Mouse (Mus musculus) CH12.LX (cell line): ENCODE results near the gene Nipsnap3b. TPM values are rescaled to one million over a fixed set of nuclear protein-coding genes. Genes with fewer than 3 reads are reported as not detected.

Source experiments
- DNase-seq: peaks from one replicate; pipeline ENCODE4 v3.0.0-alpha.2; 2013; ENCODE audit errors: extremely low read depth
- H3K27ac ChIP-seq: 2 replicates; pipeline ENCODE4 v1.5.1; 2012; ENCODE audit warnings: low read depth, mild to moderate bottlenecking, control low read depth, moderate library complexity; ENCODE audit not compliant: insufficient read depth
- H3K27me3 ChIP-seq: replicated peaks from 2 replicates; pipeline ENCODE3; 2012; ENCODE audit warnings: inconsistent platforms
- H3K36me3 ChIP-seq, 2 experiments: replicated peaks in 1 of 2; 2 replicates each; pipeline versions ENCODE3 to v1.6.1; 2012; ENCODE audit warnings: inconsistent platforms in 1 of 2, low read length in 1 of 2, mild to moderate bottlenecking in 1 of 2, mixed read lengths in 1 of 2, moderate library complexity in 1 of 2; ENCODE audit not compliant: control insufficient read depth in 1 of 2, insufficient read depth in 1 of 2
- H3K4me1 ChIP-seq, 2 experiments: 2 replicates each; pipeline ENCODE4 v1.6.1; 2012; ENCODE audit warnings: inconsistent platforms in 1 of 2, moderate library complexity in 1 of 2; ENCODE audit not compliant: insufficient read depth in 2 of 2, control insufficient read depth in 1 of 2
- H3K4me2 ChIP-seq: 2 replicates; pipeline ENCODE4 v1.6.1; 2012; ENCODE audit warnings: low read depth, mild to moderate bottlenecking, control low read depth; ENCODE audit not compliant: poor library complexity, insufficient read depth, severe bottlenecking
- H3K4me3 ChIP-seq, 3 experiments: fragments of 150-350 bp in 1 of 3; sonication (generic) in 1 of 3; replicated peaks in 1 of 3; 2 replicates each; pipeline versions ENCODE3 to v1.5.1; 2011 to 2012; ENCODE audit warnings: low read depth in 2 of 3, low read length in 2 of 3, mild to moderate bottlenecking in 2 of 3, moderate library complexity in 2 of 3, control low read depth in 1 of 3, improper control_type of control experiment in 1 of 3, inconsistent platforms in 1 of 3, mixed read lengths in 1 of 3; ENCODE audit not compliant: poor library complexity in 1 of 3
- H3K79me2 ChIP-seq: replicated peaks from 2 replicates; pipeline ENCODE4 v1.6.1; 2012; ENCODE audit warnings: mild to moderate bottlenecking, moderate library complexity; ENCODE audit not compliant: control insufficient read depth, poor library complexity, insufficient read depth, severe bottlenecking; ENCODE audit errors: extremely low read depth
- H3K9ac ChIP-seq: 2 replicates; pipeline ENCODE4 v1.6.1; 2012; ENCODE audit warnings: low read depth, mild to moderate bottlenecking, control low read depth, moderate library complexity; ENCODE audit not compliant: insufficient read depth
- H3K9me3 ChIP-seq: replicated peaks from 2 replicates; pipeline ENCODE3; 2012; ENCODE audit warnings: low read length, inconsistent platforms, mixed read lengths
- CHD1 ChIP-seq: IDR thresholded peaks from 2 replicates; pipeline ENCODE4 v1.6.1; 2012; ENCODE audit warnings: low read depth, low read length, improper control_type of control experiment, inconsistent platforms
- CHD2 ChIP-seq: IDR thresholded peaks from 2 replicates; pipeline ENCODE4 v1.6.1; 2011; ENCODE audit warnings: low read length, improper control_type of control experiment
- CTCF ChIP-seq, 2 experiments: IDR thresholded peaks in 1 of 2; conservative IDR thresholded peaks in 1 of 2; 2 replicates each; pipeline ENCODE4 v1.5.1; 2011 to 2012; ENCODE audit warnings: low read depth in 2 of 2, low read length in 2 of 2, improper control_type of control experiment in 1 of 2, inconsistent platforms in 1 of 2, mild to moderate bottlenecking in 1 of 2, moderate library complexity in 1 of 2
- E2F4 ChIP-seq: IDR thresholded peaks from 2 replicates; pipeline ENCODE4 v1.6.1; 2011; ENCODE audit warnings: low read depth, low read length, improper control_type of control experiment; ENCODE audit not compliant: insufficient replicate concordance
- ELF1 ChIP-seq: IDR thresholded peaks from 2 replicates; pipeline ENCODE4 v1.6.1; 2014; ENCODE audit warnings: low read depth, mild to moderate bottlenecking, inconsistent platforms, low read length, improper control_type of control experiment
- GABPA ChIP-seq: IDR thresholded peaks from 2 replicates; pipeline ENCODE4 v1.6.1; 2012; ENCODE audit warnings: low read depth, low read length, improper control_type of control experiment, inconsistent platforms; ENCODE audit not compliant: insufficient replicate concordance
- JUN ChIP-seq: IDR thresholded peaks from 2 replicates; pipeline ENCODE4 v1.6.1; 2011; ENCODE audit warnings: low read depth, mild to moderate bottlenecking, low read length, improper control_type of control experiment, moderate library complexity; ENCODE audit not compliant: insufficient read depth
- JUND ChIP-seq: conservative IDR thresholded peaks from 2 replicates; pipeline ENCODE4 v1.6.1; 2011; ENCODE audit warnings: low read depth, low read length, improper control_type of control experiment
- KAT2A ChIP-seq: IDR thresholded peaks from 2 replicates; pipeline ENCODE4 v1.6.1; 2012; ENCODE audit warnings: low read length, improper control_type of control experiment, inconsistent platforms; ENCODE audit not compliant: insufficient replicate concordance
- MAZ ChIP-seq: IDR thresholded peaks from 2 replicates; pipeline ENCODE4 v1.6.1; 2012; ENCODE audit warnings: low read depth, mild to moderate bottlenecking, inconsistent platforms, low read length, improper control_type of control experiment, moderate library complexity
- MXI1 ChIP-seq: IDR thresholded peaks from 2 replicates; pipeline ENCODE4 v1.6.1; 2011; ENCODE audit warnings: mild to moderate bottlenecking, low read depth, low read length, improper control_type of control experiment
- MYC ChIP-seq: IDR thresholded peaks from 2 replicates; pipeline ENCODE4 v1.6.1; 2011; ENCODE audit warnings: low read depth, mild to moderate bottlenecking, improper control_type of control experiment, low read length
- NELFE ChIP-seq: IDR thresholded peaks from 2 replicates; pipeline ENCODE4 v1.6.1; 2011; ENCODE audit warnings: low read depth, low read length, improper control_type of control experiment
- PAX5 ChIP-seq: IDR thresholded peaks from 2 replicates; pipeline ENCODE4 v1.6.1; 2012; ENCODE audit warnings: low read length, inconsistent platforms, mixed read lengths
- POLR2AphosphoS2 ChIP-seq: IDR thresholded peaks from 2 replicates; pipeline ENCODE4 v1.6.1; 2011; ENCODE audit warnings: low read depth, low read length, improper control_type of control experiment
- RCOR1 ChIP-seq: conservative IDR thresholded peaks from 2 replicates; pipeline ENCODE4 v1.6.1; 2012; ENCODE audit warnings: low read depth, mild to moderate bottlenecking, inconsistent platforms, low read length, improper control_type of control experiment
- SIN3A ChIP-seq: IDR thresholded peaks from 2 replicates; pipeline ENCODE4 v1.6.1; 2012; ENCODE audit warnings: low read length, improper control_type of control experiment, inconsistent platforms
- USF1 ChIP-seq: IDR thresholded peaks from 2 replicates; pipeline ENCODE4 v1.6.1; 2014; ENCODE audit warnings: low read depth, mild to moderate bottlenecking, inconsistent platforms, low read length, improper control_type of control experiment
- ZMIZ1 ChIP-seq: IDR thresholded peaks from 2 replicates; pipeline ENCODE4 v1.6.1; 2012; ENCODE audit warnings: low read depth, mild to moderate bottlenecking, inconsistent platforms, low read length, improper control_type of control experiment
- ZNF384 ChIP-seq: IDR thresholded peaks from 2 replicates; pipeline ENCODE4 v1.6.1; 2012; ENCODE audit warnings: low read depth, low read length, improper control_type of control experiment, inconsistent platforms
- dilution Hi-C: fragments of 300-500 bp; cut with MboI; formaldehyde crosslinking; loops from 2 replicates; pipeline ENCODE4 v1.14.3; 2020; ENCODE audit warnings: low sequenced_read_pairs; ENCODE audit not compliant: extremely low pct_unique_long_range_greater_than_20kb, extremely low pct_ligation_motif_present
- in situ Hi-C: fragments of 300-500 bp; cut with MboI; formaldehyde crosslinking; loops from 3 replicates; pipeline ENCODE4 v1.14.3; 2019; ENCODE audit warnings: low sequenced_read_pairs, low pct_ligation_motif_present, low pct_unique_long_range_greater_than_20kb, mixed read lengths
- polyA plus RNA-seq: library from polyadenylated mRNA; unstranded; fragments of >175 nt; gene quantifications from 2 replicates; pipeline ENCODE4 v1.2.1, GENCODE M21; 2012; ENCODE audit warnings: low read depth; ENCODE audit not compliant: insufficient read length
- total RNA-seq, 2 experiments: library from RNA; depleted of rRNA; stranded (reverse); fragments of 300-350 nt in 1 of 2; fragments of >200 nt in 1 of 2; gene quantifications; 2 replicates each; pipeline ENCODE4 v1.2.3; 2012 to 2014

Gene Nipsnap3b
- total and polyA plus RNA-seq, 3 experiments = 29.7 to 97.4 (median 70.9) TPM

- no peak for DNase-seq
- H3K4me2 ChIP-seq = no peak within 1 kb of the TSS
Measured at GRCm38 (mm10) chr4:52989248-52989647, 22.4 kb upstream of the Nipsnap3b start, which contains the start of gene Nipsnap3a. Gene Nipsnap3a (plus strand): TSS chr4:52989272.

GRCm38 (mm10) chr4:52999449-52999848, 12.2 kb upstream of the Nipsnap3b start:
- dilution Hi-C loops (no loop called here), in situ Hi-C loops (no loop called here)
- H3K27me3 ChIP-seq = no peaks in the 10 kb centered on the region
- DNase-seq = no peak
- no peaks in the 10 kb centered on the region for H3K4me1 ChIP-seq
- H3K27ac ChIP-seq = no peak overlapping the region
- H3K4me3 ChIP-seq = no peak overlapping the region
- no peak overlapping the region for H3K4me2 ChIP-seq
- H3K79me2 ChIP-seq = no peaks in the 10 kb centered on the region
- H3K36me3 ChIP-seq = no peaks in the 10 kb centered on the region
- TF ChIP-seq JUND (no peak), MXI1 (no peak), KAT2A (no peak), E2F4 (no peak), ELF1 (no peak), PAX5 (no peak), RCOR1 (no peak), JUN (no peak)
- H3K9me3 ChIP-seq = no peaks in the 10 kb centered on the region
- H3K9ac ChIP-seq = no peak overlapping the region

More at GRCm38 (mm10) chr4:52989248-52989647, 22.4 kb upstream of the Nipsnap3b start, which contains the start of gene Nipsnap3a:
- Histone ChIP-seq H3K27ac (no peak within 1 kb of the TSS), H3K36me3 (no peaks in the 10 kb centered on the region), H3K79me2 (no peaks in the 10 kb centered on the region), H3K27me3 (no peaks in the 10 kb centered on the region), H3K9me3 (no peaks in the 10 kb centered on the region), H3K4me3 (no peak within 1 kb of the TSS), H3K9ac (no peak within 1 kb of the TSS), H3K4me1 (no peaks in the 10 kb centered on the region)
- dilution Hi-C loops = no loop called here
- no peak for TF ChIP-seq CHD2
- no peak for TF ChIP-seq USF1
- TF ChIP-seq POLR2AphosphoS2 = no peak
- no peak for TF ChIP-seq ZNF384
- TF ChIP-seq CHD1 = no peak
- no peak for TF ChIP-seq GABPA
- no peak for TF ChIP-seq NELFE
- no peak for TF ChIP-seq MYC
- no peak for TF ChIP-seq CTCF (conservative IDR thresholded peaks at IDR 0.05 in 1 of 2, IDR thresholded peaks at IDR 0.05 in 1 of 2; ENCODE audit: low read depth in 2 of 2, low read length in 2 of 2)
- no peak for TF ChIP-seq MAZ
- TF ChIP-seq ELF1 = no peak
- TF ChIP-seq ZMIZ1 = no peak
- no peak for TF ChIP-seq SIN3A
- TF ChIP-seq RCOR1 = no peak
- in situ Hi-C loops = no loop called here
